Mouse (Mus musculus) left cerebral cortex, adult 2 months (tissue): ENCODE results near the gene Msh2. TPM values are rescaled to one million over a fixed set of nuclear protein-coding genes. Genes with fewer than 3 reads are reported as not detected.

Experiments used
- DNase-seq, 2 experiments: peaks; one replicate each; pipeline ENCODE4 v3.0.0; 2021 to 2022; ENCODE audit warnings: low spot score in 2 of 2, mixed read lengths in 1 of 2; ENCODE audit errors: extremely low spot score in 1 of 2
- H3K27ac ChIP-seq: fragments of 200-600 bp; 2 replicates; pipeline ENCODE4 v1.8.1; 2022
- H3K4me3 ChIP-seq: fragments of 200-600 bp; 2 replicates; pipeline ENCODE4 v1.8.1; 2022
- CTCF ChIP-seq: fragments of 200-600 bp; IDR thresholded peaks from 2 replicates; pipeline ENCODE4 v1.8.1; 2022; ENCODE audit warnings: antibody characterized with exemption, mild to moderate bottlenecking, moderate library complexity
- intact Hi-C: fragments of 180-260 bp; cut with DNase I; formaldehyde crosslinking; loops from one replicate; pipeline ENCODE4 v1.15.1; 2025
- total RNA-seq, 2 experiments: library from RNA; stranded (reverse); gene quantifications; 2 replicates each; pipeline ENCODE4 v1.2.3; 2021

Gene Msh2
- total RNA-seq, 2 experiments from 2014 or later = 29.9 to 40.3 TPM

- Histone ChIP-seq H3K27ac (no peak overlapping the region), H3K4me3 (no peak overlapping the region)
- intact Hi-C loops = no loop called here
- no peak for TF ChIP-seq CTCF
- DNase-seq = no peak
Observed at GRCm38 (mm10) chr17:87770766-87771165, 98.6 kb downstream of the Msh2 start.

- TF ChIP-seq CTCF = peak; percentile 41
- Histone ChIP-seq H3K4me3 (no peak overlapping the region), H3K27ac (no peak overlapping the region)
- intact Hi-C loops = no loop called here
- DNase-seq = no peak
Observed at GRCm38 (mm10) chr17:87773175-87773574, 101.0 kb downstream of the Msh2 start.

Other genes starting within 250 kb of the Msh2 start
- not detected for gene Stpg4, start 244.6 kb upstream of the Msh2 start, total RNA-seq
- 1,000 to 10,000 TPM; 2,083 to 2,187 TPM for gene Calm2, start 225.4 kb upstream of the Msh2 start, total RNA-seq
- gene Epcam, start 36.4 kb upstream of the Msh2 start, total RNA-seq = under 1 TPM in 1 of 2 experiments, not detected in 1; 0.20 TPM
- 10 to 100 TPM; 31.2 to 32.9 TPM for gene Kcnk12, start 125.7 kb downstream of the Msh2 start, total RNA-seq
- not detected for gene Rpl36-ps4, start 248.6 kb downstream of the Msh2 start, total RNA-seq